Mouse (Mus musculus) lung, adult 2 months (tissue): Measurements from ENCODE around the gene S100z.

Experiments
- CTCF ChIP-seq: fragments of 200-500 bp; IDR thresholded peaks from 2 replicates; pipeline ENCODE4 v1.5.1; 2011; ENCODE audit warnings: mild to moderate bottlenecking, low read length, control low read depth; ENCODE audit not compliant: insufficient read depth
- POLR2A ChIP-seq: fragments of 200-500 bp; IDR thresholded peaks from 2 replicates; pipeline ENCODE4 v1.6.1; 2011; ENCODE audit warnings: low read depth, mild to moderate bottlenecking, control low read depth, low read length, borderline replicate concordance; ENCODE audit errors: extremely low read depth

DNA sequence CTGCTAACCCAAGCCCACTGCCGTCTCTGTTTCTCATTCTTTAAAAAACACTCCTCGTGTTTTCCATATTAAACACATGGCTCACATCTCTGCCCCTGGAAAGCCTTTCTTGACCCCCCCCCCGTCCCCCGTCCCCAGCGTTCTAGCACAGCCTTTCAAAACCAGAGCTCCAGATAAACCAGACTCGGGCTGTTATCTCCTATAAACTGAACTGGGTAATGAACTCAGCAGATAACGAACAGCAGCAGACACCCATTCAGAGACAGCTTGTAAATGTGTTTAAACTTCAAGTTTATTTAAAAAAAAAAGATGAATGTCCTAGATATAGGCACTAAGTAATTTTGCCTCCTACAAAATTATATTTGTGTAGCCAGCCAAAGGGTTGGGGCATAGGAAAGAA, 3.4 kb downstream of the S100z start:
- TF ChIP-seq POLR2A, result no peak
- TF ChIP-seq CTCF, result no peak
